Mouse (Mus musculus) brain, embryonic 14.5 days (tissue): ENCODE data around the gene Spata4.

Experiments
- CTCF ChIP-seq: fragments of 200-500 bp; IDR thresholded peaks from 2 replicates; pipeline ENCODE4 v1.5.1; 2012; ENCODE audit warnings: inconsistent platforms, mild to moderate bottlenecking, moderate library complexity, borderline replicate concordance; ENCODE audit not compliant: insufficient read depth, insufficient read length; ENCODE audit errors: extremely low read depth
- POLR2A ChIP-seq: fragments of 200-500 bp; IDR thresholded peaks from 2 replicates; pipeline ENCODE4 v1.6.1; 2012; ENCODE audit warnings: mild to moderate bottlenecking, inconsistent platforms, borderline replicate concordance; ENCODE audit not compliant: poor library complexity, insufficient read depth, insufficient read length, severe bottlenecking; ENCODE audit errors: extremely low read depth

GRCm38 (mm10) chr8:54565181-54565580 is 35.4 kb upstream of the Spata4 start:
- TF ChIP-seq CTCF: no peak
- TF ChIP-seq POLR2A: no peak
